Mouse (Mus musculus) brain, embryonic 14.5 days (tissue): ENCODE data around the gene Clps.

ENCODE experiments used
- CTCF ChIP-seq: fragments of 200-500 bp; IDR thresholded peaks from 2 replicates; pipeline ENCODE4 v1.5.1; 2012; ENCODE audit warnings: inconsistent platforms, mild to moderate bottlenecking, moderate library complexity, borderline replicate concordance; ENCODE audit not compliant: insufficient read depth, insufficient read length; ENCODE audit errors: extremely low read depth
- POLR2A ChIP-seq: fragments of 200-500 bp; IDR thresholded peaks from 2 replicates; pipeline ENCODE4 v1.6.1; 2012; ENCODE audit warnings: mild to moderate bottlenecking, inconsistent platforms, borderline replicate concordance; ENCODE audit not compliant: poor library complexity, insufficient read depth, insufficient read length, severe bottlenecking; ENCODE audit errors: extremely low read depth

DNA sequence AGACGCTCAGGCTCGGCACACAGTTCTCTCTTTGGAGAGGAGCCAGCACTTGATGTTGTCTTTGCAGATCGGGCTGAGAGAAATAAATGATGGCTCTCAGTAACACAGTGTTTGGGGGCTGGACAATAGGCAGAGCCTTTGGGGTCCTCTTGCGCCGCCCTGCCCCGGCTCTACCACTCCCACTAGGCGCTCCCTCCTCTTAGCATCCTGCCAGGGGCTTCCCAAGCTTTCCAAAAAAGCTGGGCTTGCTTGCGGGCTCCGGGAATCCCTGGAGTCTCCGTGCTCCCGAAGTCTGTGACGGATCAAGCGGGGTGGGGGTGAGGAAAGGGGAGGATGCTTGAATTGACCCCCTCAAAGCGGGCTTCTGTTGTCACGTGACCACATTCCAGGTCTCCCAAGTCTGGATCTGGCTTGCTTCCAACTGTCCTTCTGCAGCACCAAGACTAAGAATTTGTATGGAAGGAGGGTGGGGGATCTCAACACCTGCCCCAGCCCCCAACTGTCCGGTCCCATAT lies 43.1 kb downstream of the Clps start, which contains the start of gene Fkbp5:
- TF ChIP-seq POLR2A = no peak
- TF ChIP-seq CTCF = no peak
